Mouse (Mus musculus): Measurements from ENCODE around the gene Lrr1.

DNA sequence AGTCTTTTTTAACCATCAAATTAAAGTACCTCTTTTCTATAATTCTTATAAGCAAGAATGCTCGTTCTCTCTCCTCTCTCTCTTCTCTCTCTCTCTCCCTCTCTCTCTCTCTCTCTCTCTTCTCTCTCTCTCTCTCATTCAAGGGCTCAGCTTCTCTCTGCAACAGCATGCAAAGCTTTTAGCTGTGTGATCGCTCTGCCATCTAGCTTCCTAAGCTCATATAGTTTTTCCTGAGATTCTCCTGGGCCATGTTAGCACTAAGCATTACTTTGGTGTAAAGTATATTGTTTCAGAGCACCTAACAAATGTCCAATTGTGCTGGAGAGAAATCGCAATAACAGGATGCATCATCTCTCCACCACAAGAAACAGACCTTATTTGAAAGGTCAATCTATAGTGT is 29.4 kb upstream of the Lrr1 start:
- TF ChIP-seq CTCF (IDR thresholded peaks at IDR 0.05; ENCODE audit: low read depth), result no peak
- no peak for TF ChIP-seq EP300 (IDR thresholded peaks at IDR 0.05; ENCODE audit: low read depth)
